Mouse (Mus musculus): Measurements from ENCODE around the gene Cnmd.

The Cnmd gene

GRCm38 (mm10) chr14:79642063-79642462, 19.9 kb downstream of the Cnmd start:
- no peak for DNase-seq

- DNase-seq = no peak
Observed at GRCm38 (mm10) chr14:79636814-79637213, 25.2 kb downstream of the Cnmd start.

DNA sequence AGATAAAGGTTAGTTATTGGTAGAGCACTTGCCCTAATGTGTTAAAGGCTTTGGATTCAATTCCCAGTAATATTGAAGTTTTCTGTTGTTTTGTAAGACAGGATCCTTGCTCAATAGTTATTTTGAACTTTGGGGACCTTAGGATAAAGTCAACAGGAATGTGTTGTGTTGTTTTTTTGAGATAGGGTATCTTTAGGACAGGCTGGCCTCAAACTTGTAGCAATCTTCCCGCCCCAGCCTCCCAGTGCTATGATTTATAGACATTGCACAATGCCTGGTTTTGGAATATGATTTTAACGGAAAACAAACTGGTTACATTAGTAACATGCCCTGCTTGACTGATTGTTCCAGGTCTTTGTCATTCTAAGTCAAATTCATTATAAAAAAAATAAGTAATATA, 28.8 kb downstream of the Cnmd start:
- peak; percentile 10 for DNase-seq

DNA sequence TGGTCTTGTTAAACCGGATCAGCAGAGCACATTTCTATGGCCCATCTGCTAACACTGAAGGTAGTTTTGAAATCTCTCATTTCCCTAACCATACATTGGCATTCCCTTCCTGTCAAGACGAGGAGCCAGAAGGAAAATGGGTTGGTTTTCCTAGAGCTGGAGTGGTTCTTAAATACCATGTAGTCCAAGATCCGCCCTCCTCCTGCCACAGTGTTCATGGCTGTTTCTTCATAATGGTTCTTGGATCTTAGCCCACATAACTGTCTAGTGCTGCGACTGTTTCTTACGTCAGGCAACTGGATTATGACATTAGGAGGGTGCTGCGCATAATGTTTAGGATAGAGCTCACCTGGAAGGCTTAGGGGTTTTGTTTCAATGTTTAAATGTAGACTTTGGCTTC, 29.6 kb downstream of the Cnmd start:
- DNase-seq = no peak

DNA sequence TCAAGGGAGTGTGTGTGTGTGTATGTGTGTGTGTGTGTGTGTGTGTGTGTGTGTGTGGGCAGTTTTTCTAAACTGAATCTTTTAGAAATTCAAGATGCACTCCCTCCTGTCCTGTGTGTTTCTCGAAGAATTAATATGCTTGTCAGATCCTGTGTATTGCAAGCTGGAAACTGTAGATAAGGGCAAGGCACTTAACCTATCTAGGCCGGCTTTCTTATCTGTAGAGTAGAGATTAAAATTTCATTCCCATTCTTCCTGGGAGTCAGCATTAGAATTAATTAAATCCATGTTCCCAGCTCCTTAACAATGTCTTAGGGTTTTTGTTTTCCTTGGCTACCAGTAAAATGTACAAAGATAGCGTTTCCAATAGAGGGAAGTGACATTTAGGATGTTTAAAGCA, 40.8 kb downstream of the Cnmd start:
- DNase-seq = no peak

DNA sequence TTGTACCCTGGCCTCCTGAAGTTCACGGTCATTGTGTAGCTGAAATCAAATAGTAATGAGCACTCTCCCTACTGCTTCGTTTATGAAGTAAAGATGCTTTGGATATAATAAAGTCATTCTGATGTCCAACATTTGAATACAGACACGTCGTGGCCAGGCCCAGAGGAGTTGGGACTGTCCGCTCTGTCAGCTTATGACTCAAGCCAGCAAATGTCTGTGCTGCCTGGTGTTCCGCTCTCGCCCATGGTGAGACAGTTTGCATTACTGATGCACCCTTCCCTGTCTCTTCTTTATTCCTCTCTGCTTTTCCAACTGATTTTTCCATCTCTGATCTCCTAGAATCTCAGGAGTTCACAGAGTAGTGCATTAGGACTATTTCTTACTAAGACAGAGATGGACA, 42.2 kb downstream of the Cnmd start:
- no peak for DNase-seq

GRCm38 (mm10) chr14:79617121-79617828, 44.7 kb downstream of the Cnmd start:
- no peak for DNase-seq

GRCm38 (mm10) chr14:79608286-79608685, 53.7 kb downstream of the Cnmd start:
- no peak for DNase-seq

DNA sequence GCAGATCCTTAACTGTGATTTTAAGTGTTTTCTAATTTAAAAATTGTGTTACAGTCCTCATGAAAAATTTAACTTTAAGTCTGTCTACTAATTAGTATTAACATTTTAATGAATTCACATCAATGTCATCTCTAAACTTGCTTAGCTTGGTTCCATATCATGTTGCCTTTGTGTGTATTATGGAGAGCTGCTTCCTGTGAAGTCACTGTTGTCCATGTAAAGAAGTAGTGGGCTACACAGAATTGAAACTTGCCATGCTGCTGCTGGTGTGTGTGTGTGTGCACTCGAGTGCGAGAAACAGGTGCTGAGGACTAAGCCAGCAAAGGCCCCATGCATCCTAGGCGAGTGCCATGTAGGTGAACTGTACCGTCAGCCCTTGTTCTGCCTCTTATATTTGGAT, 54.6 kb downstream of the Cnmd start:
- DNase-seq = no peak

GRCm38 (mm10) chr14:79606867-79607266, 55.1 kb downstream of the Cnmd start:
- DNase-seq = no peak

DNA sequence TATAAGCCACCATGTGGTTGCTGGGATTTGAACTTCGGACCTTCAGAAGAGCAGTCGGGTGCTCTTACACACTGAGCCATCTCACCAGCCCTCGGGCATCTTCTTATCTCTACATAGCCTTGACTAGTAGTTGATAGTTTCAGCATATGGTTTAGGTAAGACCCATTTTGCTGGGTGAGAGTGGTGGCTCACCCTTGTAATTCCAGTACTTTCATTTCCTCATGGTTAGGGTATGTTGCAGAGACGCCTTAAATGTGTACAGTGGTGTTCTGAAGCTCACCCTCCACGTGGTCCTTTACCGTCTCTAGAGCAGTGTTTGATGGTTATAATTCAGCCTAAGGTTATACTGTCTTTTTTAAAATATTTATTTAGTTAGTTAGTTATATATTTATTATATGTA, 55.6 kb downstream of the Cnmd start:
- DNase-seq = no peak

DNA sequence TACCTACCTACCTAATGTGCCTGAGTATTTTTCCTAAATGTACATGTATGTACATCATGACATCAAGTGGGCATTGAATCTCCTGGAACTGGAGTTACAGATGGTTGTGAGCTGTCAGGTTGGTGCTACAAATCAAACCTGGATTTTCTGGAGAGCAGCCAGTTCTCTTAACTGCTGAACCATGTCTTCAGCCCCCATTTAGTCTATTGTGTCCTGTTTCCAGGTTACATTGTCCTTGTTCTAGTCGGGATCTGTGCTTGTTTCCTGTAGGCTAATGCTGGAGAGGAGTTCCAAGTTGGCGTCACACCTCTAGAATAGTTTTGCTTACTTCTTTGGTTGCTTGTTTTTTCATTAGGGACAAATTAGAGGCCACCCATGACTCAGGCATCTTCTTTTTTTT, 56.1 kb downstream of the Cnmd start:
- peak; percentile 36 for DNase-seq

- DNase-seq = no peak
Observed at GRCm38 (mm10) chr14:79596602-79597001, 65.4 kb downstream of the Cnmd start.

DNA sequence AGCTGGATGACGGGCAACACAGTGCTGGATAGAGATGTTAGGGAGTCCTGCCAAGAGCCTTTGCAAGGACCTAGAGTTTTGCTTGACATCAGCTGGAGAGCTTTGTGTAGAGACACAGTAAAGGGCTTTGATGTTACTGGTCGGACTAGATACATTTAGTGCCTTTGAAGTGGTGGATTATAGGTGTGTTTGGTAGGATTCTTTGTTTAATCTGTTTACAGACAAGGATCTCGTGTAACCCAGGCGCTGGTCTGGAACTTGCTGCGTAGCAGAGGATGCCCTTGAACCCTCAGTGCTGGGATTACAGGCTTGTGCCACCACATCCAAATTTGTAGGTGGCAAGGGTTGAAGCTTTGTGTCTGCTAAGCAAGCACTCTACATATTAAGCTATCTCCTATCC, 67.9 kb downstream of the Cnmd start:
- DNase-seq = no peak

DNA sequence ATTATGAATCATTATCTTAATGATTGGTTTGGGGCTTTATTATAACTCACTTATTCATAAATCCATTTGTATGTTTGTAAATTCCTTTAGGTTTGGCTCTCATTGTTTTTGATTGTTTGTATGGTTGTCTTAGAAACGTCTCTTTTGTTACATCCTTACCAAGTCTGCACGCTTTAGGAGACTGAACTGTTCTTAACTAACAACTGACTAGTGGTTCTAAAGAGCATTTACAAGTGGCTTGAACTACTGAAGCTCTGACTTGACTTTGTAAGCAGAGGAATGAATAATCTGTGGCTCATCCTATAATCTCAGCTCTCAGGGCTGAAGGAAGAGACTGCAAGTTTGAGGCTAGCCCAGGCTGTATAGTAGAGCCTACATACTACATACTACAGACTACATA, 70.4 kb downstream of the Cnmd start:
- DNase-seq = no peak

DNA sequence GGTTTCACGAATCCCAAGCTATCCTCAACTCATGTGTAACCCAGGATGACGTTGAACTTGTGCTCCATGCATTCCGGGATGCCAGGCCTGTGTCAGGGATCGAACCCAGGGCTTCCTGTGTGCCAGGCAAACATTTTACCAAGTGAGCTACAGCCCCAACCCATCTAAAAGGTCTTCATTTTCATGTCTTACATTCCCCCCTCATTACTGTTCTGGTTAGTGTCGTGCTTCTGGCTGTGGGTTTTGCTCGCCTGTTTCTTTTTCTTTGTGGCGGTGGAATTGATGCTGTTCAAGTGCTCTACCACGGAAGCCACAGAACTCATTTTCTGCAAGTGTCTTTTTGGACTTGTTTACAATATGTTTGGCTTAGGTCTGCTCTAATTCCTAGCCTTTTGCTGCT, 71.1 kb downstream of the Cnmd start:
- no peak for DNase-seq

DNA sequence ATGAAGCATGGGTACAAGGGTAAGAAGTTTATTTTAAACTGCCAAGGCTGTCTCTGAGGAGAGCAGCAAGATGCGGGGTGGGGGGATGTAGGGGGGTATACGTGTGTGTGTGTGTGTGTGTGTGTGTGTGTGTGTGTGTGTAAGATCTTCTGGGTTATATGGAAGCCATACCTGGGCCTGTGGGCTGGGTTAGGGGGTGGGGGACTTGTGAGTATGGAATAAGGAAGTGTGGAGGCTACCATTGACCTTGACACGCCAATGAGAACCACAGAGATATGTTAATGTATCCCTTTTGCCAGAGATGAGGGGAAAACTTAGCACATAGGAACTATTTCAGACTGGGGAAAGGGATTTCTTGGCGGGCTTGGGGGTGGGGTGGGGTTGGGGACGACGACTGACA, 72.6 kb downstream of the Cnmd start:
- DNase-seq = no peak

GRCm38 (mm10) chr14:79588534-79588951, 73.4 kb downstream of the Cnmd start:
- DNase-seq = peak; percentile 21

DNA sequence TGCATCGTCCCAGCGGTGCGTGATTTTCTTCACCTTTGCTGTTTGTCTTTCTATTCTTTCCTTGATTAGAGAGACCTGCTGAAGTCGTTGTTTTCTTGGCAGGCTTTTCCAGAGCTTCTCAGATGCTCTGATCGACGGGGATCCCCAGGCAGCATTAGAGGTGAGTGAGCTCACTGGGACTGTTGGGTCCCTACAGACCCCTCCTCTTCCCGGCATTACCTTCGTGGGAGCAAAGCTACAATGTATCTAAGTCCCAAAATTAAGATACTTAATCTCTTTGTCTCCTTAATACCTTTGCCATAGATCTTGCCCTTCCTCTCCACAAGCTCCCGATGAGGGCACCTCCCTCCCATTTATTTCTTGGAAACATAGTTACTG, 74.1 kb downstream of the Cnmd start:
- no peak for DNase-seq

Data from kidney, adult 9 months (tissue).